Mouse (Mus musculus): ENCODE measurements around the gene Igfbp4. TPM values are rescaled to one million over a fixed set of nuclear protein-coding genes. Genes with fewer than 3 reads are reported as not detected.

Igfbp4 gene
- polyA plus RNA-seq, 1 experiment from 2014 or later = 330 TPM

DNA sequence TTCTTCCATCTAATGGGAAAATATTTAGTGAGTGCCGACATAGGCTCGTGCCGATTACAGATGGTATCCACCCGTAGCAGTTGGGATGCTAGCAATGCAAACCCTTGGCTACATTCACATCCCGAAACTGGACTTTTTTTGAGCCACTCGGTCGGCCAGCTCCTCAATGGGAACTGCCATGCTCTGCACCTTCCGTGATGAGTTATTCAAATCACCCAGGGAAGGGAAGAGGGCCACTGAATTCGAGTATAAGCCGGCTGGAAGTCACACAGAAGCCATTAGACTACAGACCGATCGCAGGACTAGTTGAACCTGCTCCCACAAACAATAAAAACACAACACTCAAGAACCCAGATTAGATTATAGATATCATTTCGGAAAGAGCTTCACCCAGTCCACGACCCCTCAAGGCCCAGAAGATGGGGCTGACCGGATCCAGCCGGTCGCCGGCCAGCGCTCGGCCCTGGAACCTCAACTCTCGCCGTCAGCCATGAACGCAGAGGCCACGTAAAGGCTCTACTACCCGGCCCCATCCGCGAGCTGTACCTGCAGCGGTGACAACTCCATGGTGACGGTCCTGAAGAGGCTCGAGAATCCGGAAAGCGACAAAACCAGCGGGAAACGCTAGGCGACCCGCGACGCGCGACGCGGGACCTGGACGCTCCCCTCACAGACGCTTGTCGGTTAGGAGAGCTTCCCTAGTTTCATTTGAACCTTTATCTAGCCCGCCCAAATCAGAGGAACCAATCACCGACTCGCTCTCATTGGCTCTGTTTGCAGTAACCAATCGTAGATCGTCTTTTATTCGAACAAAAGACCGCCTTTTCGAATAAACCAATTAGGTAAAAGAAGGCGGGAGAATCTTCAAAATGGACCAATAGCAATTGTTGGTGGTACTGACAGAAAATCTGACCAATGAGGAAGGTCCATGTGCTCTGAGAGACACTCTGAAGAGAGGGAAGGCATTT, 17.3 kb upstream of the Igfbp4 start, which contains the start of gene Top2a:
Gene Top2a, minus strand, starts transcription at position 690 of the 968 bp plus-strand sequence.
- H3K27me3 ChIP-seq (replicated peaks) = no peaks in the 10 kb centered on the region
- H3K4me1 ChIP-seq = peaks cover 22% of the 10 kb centered on the region
- no peak within 1 kb of the TSS for H3K27ac ChIP-seq
- WGBS = under 1% methylated on average over 54 of the region's 54 CpGs
- no peaks in the 10 kb centered on the region for H3K9me3 ChIP-seq
- H3K36me3 ChIP-seq = peaks cover 16% of the 10 kb centered on the region; the same call in 1 of the 2 replicates
- H3K9ac ChIP-seq = peak within 1 kb of the TSS; percentile 64
- peak within 1 kb of the TSS; percentile 78 for H3K4me2 ChIP-seq (replicated peaks)
- peak within 1 kb of the TSS; percentile 68 for H3K4me3 ChIP-seq
- ATAC-seq (ENCODE audit: low FRiP score, low read depth) = peak; percentile 95

GRCm38 (mm10) chr11:99024468-99025134, 16.4 kb upstream of the Igfbp4 start:
- peak overlapping the region; percentile 25 for H3K4me3 ChIP-seq
- H3K4me1 ChIP-seq = peaks cover 22% of the 10 kb centered on the region
- 50% methylated on average over 18 of the region's 18 CpGs for WGBS
- no peak overlapping the region for H3K9ac ChIP-seq
- no peak overlapping the region for H3K27ac ChIP-seq
- peak; percentile 39 for ATAC-seq (ENCODE audit: low FRiP score, low read depth)
- peak overlapping the region; percentile 52 for H3K4me2 ChIP-seq (replicated peaks)
- H3K36me3 ChIP-seq = peaks cover 16% of the 10 kb centered on the region; the same call in 1 of the 2 replicates
- no peaks in the 10 kb centered on the region for H3K9me3 ChIP-seq
- H3K27me3 ChIP-seq (replicated peaks) = no peaks in the 10 kb centered on the region

- WGBS = 81% methylated on average over 6 of the region's 6 CpGs
- H3K4me1 ChIP-seq = peaks cover 22% of the 10 kb centered on the region
- no peak overlapping the region for H3K4me3 ChIP-seq
- H3K9me3 ChIP-seq = no peaks in the 10 kb centered on the region
- H3K9ac ChIP-seq = no peak overlapping the region
- no peaks in the 10 kb centered on the region for H3K27me3 ChIP-seq (replicated peaks)
- no peak overlapping the region for H3K4me2 ChIP-seq (replicated peaks)
- peaks cover 7% of the 10 kb centered on the region; the same call in 1 of the 2 replicates for H3K36me3 ChIP-seq
- ATAC-seq (ENCODE audit: low FRiP score, low read depth) = no peak
- H3K27ac ChIP-seq = no peak overlapping the region
These were observed 15.2 kb upstream of the Igfbp4 start for GRCm38 (mm10) chr11:99025878-99026277.

DNA sequence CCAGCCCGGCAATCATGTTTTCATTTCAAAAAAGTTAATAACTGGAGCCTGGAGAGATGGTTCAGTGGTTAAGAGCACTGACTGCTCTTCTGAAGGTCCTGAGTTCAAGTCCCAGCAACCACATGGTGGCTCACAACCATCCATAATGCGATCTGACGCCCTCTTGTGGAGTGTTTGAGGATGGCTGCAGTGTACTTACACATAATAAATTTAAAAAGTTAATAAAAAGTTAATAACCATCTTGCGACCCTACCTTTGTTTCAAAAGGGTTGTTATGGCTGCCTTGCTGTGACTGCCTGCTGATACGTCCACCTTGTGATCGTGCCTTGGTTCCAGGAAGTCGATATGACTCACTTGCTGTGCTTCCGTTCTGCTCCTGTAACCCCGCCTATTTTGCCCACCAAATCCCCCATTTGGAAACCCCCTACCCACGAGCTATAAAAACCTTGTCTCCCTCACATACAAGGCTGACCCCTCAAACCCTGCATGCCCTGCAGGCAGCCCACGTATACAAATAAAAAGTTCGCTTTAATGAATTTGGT, 14.1 kb upstream of the Igfbp4 start:
- Histone ChIP-seq H3K4me3 (no peak overlapping the region), H3K27ac (no peak overlapping the region), H3K27me3 (replicated peaks) (no peaks in the 10 kb centered on the region), H3K9me3 (no peaks in the 10 kb centered on the region), H3K9ac (no peak overlapping the region), H3K4me2 (replicated peaks) (no peak overlapping the region), H3K4me1 (peaks cover 20% of the 10 kb centered on the region), H3K36me3 (no peaks in the 10 kb centered on the region)
- WGBS = 87% methylated on average over 12 of the region's 12 CpGs
- ATAC-seq (ENCODE audit: low FRiP score, low read depth) = no peak

- H3K9me3 ChIP-seq = no peaks in the 10 kb centered on the region
- no peak overlapping the region for H3K27ac ChIP-seq
These were observed 5.7 kb upstream of the Igfbp4 start for GRCm38 (mm10) chr11:99035350-99035749.

DNA sequence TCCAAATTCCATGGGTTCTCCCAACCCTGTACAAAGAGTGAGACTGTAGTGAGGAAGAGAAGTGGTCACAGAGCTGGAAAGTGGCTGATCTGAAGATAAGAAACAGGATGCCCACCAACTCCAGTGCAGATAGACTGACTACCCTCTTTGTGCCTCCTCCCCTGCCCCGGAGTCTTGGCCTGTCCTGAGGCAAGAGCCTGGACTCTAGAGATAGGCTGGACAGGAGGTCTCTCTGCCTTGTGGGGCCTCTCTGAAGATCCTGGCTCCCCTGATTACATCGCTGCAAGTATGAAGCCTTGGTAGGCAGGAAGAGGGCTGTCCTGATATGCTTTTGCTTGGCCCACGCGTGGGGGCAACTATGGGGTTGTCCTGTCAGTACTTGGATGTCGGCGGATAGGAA, 4.8 kb upstream of the Igfbp4 start:
- Histone ChIP-seq H3K4me3 (no peak overlapping the region), H3K4me1 (peaks cover 6% of the 10 kb centered on the region; the same call in 1 of the 2 replicates), H3K36me3 (no peaks in the 10 kb centered on the region), H3K9ac (no peak overlapping the region), H3K27me3 (replicated peaks) (0 out of 2 replicates have a peak, but pooled peaks cover 3% of the 10 kb centered on the region), H3K9me3 (no peaks in the 10 kb centered on the region), H3K27ac (no peak overlapping the region), H3K4me2 (replicated peaks) (no peak overlapping the region)
- 84% methylated on average over 6 of the region's 6 CpGs for WGBS
- ATAC-seq (ENCODE audit: low FRiP score, low read depth) = no peak

More at GRCm38 (mm10) chr11:99035350-99035749, 5.7 kb upstream of the Igfbp4 start:
- H3K4me1 ChIP-seq = peaks cover 1% of the 10 kb centered on the region; the same call in 1 of the 2 replicates
- WGBS = 80% methylated on average over 4 of the region's 4 CpGs
- H3K27me3 ChIP-seq (replicated peaks) = 0 out of 2 replicates have a peak, but pooled peaks cover 3% of the 10 kb centered on the region
- no peak overlapping the region for H3K4me3 ChIP-seq
- no peak overlapping the region for H3K9ac ChIP-seq
- no peaks in the 10 kb centered on the region for H3K36me3 ChIP-seq
- no peak overlapping the region for H3K4me2 ChIP-seq (replicated peaks)
- no peak for ATAC-seq (ENCODE audit: low FRiP score, low read depth)

DNA sequence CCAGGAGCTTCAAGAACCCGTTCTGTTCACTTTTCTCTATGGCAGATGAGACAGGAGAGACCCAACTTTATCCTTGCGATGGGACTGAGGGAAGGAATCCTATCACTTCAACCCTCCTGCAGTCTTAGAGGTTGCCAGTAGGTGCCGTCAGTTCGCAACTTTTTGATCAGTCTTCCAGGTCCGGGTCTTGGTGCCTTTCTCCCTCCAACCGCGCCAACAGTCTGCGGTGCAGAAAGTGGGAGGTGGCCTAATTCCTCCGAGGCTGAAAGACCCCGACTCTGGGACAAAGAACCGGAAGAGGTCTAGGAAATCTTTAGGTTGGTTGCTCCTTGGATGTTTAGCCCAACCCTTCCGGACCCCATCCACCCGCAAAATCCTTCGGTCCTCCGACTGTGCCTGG, 1.3 kb upstream of the Igfbp4 start:
- H3K9ac ChIP-seq = peak overlapping the region; percentile 86
- no peaks in the 10 kb centered on the region for H3K27me3 ChIP-seq (replicated peaks)
- peak overlapping the region; percentile 93 for H3K4me2 ChIP-seq (replicated peaks)
- H3K36me3 ChIP-seq = no peaks in the 10 kb centered on the region
- peak; percentile 87 for ATAC-seq (ENCODE audit: low FRiP score, low read depth)
- 2% methylated on average over 15 of the region's 15 CpGs for WGBS
- no peaks in the 10 kb centered on the region for H3K9me3 ChIP-seq
- peak overlapping the region; percentile 72; the same call in 1 of the 2 replicates for H3K27ac ChIP-seq
- H3K4me3 ChIP-seq = peak overlapping the region; percentile 61
- H3K4me1 ChIP-seq = peaks cover 27% of the 10 kb centered on the region

DNA sequence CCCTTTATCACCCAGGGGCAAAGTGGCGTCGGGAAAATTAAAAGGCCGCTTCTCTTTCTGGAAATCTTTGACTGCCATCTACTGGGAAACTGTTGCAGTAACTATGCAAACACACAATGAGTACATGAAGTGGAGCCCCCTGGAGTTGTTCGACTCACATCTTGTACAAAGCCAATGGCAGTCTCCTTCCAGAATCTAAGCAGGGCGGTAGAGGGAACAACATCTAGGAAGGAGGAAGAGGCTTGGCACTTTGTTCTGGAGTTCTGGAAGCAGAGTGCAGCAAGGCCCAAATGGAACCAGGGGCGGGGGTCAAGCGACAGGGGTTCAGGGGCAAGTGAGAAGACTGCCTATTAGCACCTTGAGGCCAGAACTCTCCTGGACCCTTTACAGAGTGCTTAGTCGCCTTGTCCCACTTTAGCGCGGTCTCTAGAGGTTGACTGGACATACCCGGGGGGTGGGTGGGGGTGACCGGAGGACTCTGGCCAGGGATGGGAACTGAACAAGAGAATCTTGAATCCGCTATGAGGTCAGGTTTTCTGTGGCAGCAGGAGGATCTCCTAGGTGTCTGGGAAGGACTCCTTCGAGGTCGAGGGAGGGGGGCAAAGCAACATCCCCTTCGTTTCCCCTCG, 584 bp upstream of the Igfbp4 start:
- H3K4me3 ChIP-seq = peak overlapping the region; percentile 61
- peak overlapping the region; percentile 86 for H3K9ac ChIP-seq
- no peaks in the 10 kb centered on the region for H3K27me3 ChIP-seq (replicated peaks)
- peak overlapping the region; percentile 93 for H3K4me2 ChIP-seq (replicated peaks)
- peak; percentile 54 for ATAC-seq (ENCODE audit: low FRiP score, low read depth)
- WGBS = 2% methylated on average over 17 of the region's 17 CpGs
- H3K9me3 ChIP-seq = no peaks in the 10 kb centered on the region
- H3K27ac ChIP-seq = peak overlapping the region; percentile 72
- no peaks in the 10 kb centered on the region for H3K36me3 ChIP-seq
- H3K4me1 ChIP-seq = peaks cover 34% of the 10 kb centered on the region

GRCm38 (mm10) chr11:99041841-99042780, 1.1 kb downstream of the Igfbp4 start:
- no peaks in the 10 kb centered on the region for H3K36me3 ChIP-seq
- ATAC-seq (ENCODE audit: low FRiP score, low read depth) = no peak
- peak overlapping the region; percentile 86 for H3K9ac ChIP-seq
- H3K4me1 ChIP-seq = peaks cover 42% of the 10 kb centered on the region
- H3K9me3 ChIP-seq = no peaks in the 10 kb centered on the region
- H3K4me3 ChIP-seq = peak overlapping the region; percentile 61
- H3K27me3 ChIP-seq (replicated peaks) = no peaks in the 10 kb centered on the region
- peak overlapping the region; percentile 72; the same call in 1 of the 2 replicates for H3K27ac ChIP-seq
- peak overlapping the region; percentile 93 for H3K4me2 ChIP-seq (replicated peaks)
- 58% methylated on average over 16 of the region's 16 CpGs for WGBS

- WGBS = 57% methylated on average over 12 of the region's 12 CpGs
- Histone ChIP-seq H3K27me3 (replicated peaks) (no peaks in the 10 kb centered on the region), H3K9ac (peak overlapping the region; percentile 44; the same call in 1 of the 2 replicates), H3K4me2 (replicated peaks) (peak overlapping the region; percentile 93), H3K27ac (no peak overlapping the region; the same call in 1 of the 2 replicates), H3K4me3 (peak overlapping the region; percentile 61), H3K4me1 (peaks cover 51% of the 10 kb centered on the region), H3K9me3 (no peaks in the 10 kb centered on the region), H3K36me3 (peaks cover 2% of the 10 kb centered on the region)
- ATAC-seq (ENCODE audit: low FRiP score, low read depth) = no peak
These were observed 1.9 kb downstream of the Igfbp4 start for GRCm38 (mm10) chr11:99042834-99043431.

All from neural tube, embryonic 12.5 days (tissue).